Mouse (Mus musculus) central nervous system, embryonic 11.5 days (tissue): Measurements from ENCODE around the gene 1700021F05Rik. TPM values are rescaled to one million over a fixed set of nuclear protein-coding genes. Genes with fewer than 3 reads are reported as not detected.

Experiments used
- polyA plus RNA-seq: library from polyadenylated mRNA; depleted of rRNA; stranded (reverse); fragments of >200 nt; gene quantifications from 2 replicates; pipeline ENCODE4 v1.2.3, GENCODE M21; 2012; rRNA removed

1700021F05Rik gene
- polyA plus RNA-seq = 25.4 and 45.3 TPM in 2 replicates

DNA sequence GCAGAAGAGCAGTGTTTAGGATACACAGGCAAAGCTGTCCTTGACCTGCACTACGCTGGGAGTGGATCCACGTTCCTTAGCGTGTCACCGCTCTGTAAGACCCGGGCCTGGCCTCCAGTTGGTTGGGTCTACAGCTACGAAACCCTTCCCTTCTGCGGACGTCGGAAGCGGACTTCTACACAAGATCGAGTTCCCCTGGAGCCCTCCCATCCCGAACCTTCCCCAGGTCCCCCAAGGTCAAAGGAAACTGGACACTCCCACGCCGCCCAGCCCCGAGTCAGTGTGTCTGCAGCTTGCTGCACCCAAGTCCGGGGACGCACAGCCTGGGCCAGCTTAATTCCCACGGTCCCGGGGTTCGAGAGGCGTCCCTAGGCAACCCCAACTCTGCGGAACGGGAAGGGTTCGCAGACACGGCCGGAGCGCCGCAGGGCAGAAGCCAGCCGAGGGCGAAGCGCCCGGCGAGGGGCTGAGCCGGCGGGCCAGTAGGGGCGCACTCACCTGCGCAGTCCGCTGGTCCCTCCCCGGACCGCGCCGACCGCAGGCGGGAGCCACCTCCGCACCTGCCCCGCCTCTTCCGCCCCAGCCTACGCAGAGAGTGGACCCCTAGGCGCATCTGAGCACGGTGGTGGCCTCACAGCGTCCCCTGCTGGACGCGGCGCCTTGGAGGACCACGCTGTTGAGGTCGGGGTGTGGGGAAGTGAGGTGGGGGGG, at the start of gene 1700021F05Rik:
1700021F05Rik (minus strand) TSS at position 553 of the 711 bp plus-strand sequence.

DNA sequence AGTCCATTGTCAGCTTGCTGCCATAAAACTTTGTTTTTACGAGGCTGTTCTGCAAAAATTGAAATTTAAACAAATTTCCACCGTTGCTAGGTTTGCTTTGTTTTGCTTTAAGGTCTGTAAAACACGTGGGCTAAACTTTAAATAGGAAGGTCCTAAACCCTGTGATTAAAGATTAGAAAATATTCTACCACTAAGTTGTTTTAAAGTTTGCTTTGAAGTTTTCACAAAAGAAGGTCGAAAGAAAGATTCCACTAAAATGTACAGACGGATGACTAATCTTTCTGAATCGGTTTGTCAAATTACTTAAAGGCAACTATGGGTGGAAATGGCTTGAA, 37.2 kb upstream of the 1700021F05Rik start, which contains the start of gene Cd24a:
Cd24a (plus strand) TSS at position 288 of the 335 bp plus-strand sequence.

DNA sequence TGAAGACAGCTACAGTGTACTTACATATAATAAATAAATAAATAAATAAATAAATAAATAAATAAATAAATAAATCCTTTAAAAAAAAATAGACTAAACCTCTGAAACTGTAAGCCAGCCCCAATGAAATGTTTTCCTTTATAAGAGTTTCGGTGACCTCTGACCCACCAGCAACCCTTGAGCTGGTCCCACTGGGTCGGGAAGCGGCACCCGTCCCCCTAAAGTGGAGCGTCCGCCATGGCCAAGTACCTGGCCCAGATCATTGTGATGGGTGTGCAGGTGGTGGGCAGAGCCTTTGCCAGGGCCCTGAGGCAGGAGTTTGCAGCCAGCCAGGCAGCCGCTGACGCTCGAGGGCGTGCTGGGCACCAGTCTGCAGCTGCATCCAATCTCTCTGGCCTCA, 16.9 kb downstream of the 1700021F05Rik start, which contains the start of gene Gm9803:
Gm9803 (plus strand) TSS at position 154 of the 400 bp plus-strand sequence.

DNA sequence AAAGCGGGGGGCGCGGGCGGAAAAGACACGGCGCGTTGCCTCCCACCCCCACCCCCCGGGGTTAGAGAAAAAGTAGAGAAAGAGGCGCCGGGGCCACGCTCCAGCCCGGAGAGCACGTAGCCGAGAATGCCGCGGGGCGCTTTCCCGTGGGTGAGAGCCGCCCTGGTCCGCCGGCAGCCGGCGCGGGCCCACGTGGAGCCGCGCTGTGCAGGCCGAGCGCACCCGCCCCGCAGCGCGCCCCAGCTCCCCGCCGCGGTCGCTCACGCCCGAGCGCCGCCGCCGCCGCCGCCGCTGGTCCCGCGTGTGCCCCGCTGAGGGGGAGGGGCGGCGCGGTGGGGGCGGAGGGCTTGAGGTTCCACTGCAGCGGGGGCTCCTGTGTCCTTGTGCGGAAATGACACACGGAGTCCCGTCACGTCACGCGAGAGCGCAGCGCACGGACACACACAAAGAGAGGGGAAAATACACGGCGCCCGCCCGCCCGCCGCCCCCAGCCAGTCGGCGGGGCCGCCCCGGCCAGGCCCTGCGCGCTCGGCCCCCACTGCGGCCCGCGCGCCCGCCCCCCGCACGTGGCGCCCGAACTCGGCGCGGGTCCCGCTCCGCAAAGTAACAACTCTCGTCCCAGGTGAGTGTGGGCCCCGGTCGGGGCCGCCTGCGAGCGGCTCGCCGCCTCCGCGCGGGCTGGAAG, 61.9 kb downstream of the 1700021F05Rik start, which contains the start of gene Bend3:
Bend3 (plus strand) TSS at position 81 of the 685 bp plus-strand sequence.

Other genes with a start within 250 kb of the 1700021F05Rik start
- gene Bend3, start 62.2 kb downstream of the 1700021F05Rik start, polyA plus RNA-seq = 14.6 and 16.0 TPM in 2 replicates
- gene Gm9803, start 16.9 kb downstream of the 1700021F05Rik start, polyA plus RNA-seq = 1.3 and 5.4 TPM in 2 replicates
- gene Cd24a, start 37.3 kb upstream of the 1700021F05Rik start, polyA plus RNA-seq = 517 and 739 TPM in 2 replicates